Mouse (Mus musculus): ENCODE measurements around the gene Cd44. TPM values are rescaled to one million over a fixed set of nuclear protein-coding genes. Genes with fewer than 3 reads are reported as not detected.

The Cd44 gene
- total RNA-seq, 2 experiments from 2014 or later: 4.1 to 5.2 TPM

DNA sequence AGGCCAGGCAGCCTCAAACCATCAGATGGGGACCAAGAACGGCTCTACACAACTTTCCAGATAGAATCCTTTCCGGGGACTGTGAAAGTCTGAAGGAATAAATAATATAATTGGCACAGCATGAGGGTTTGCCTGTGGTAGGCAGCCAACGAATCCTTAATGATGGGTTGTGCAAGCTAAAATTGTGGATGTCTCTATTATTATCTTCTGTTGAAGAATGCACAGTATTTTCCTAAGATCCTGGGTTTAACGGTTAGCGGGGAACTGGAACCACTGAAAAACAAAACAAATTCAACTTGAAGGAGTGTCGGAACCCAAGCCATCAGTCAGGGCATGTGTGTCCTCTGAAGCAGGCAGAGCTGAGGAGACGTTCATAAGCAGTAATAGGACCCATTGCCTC, 118.7 kb downstream of the Cd44 start:
- DNase-seq (ENCODE audit: low spot score in 2 of 2): peak in 1 of 2 experiments; percentile 40
- intact Hi-C loops (cut with DNase I): no loop called here

GRCm38 (mm10) chr2:102778208-102778607, 123.3 kb downstream of the Cd44 start:
- intact Hi-C loops (cut with DNase I): no loop called here
- no peak for DNase-seq (ENCODE audit: low spot score in 2 of 2)

DNA sequence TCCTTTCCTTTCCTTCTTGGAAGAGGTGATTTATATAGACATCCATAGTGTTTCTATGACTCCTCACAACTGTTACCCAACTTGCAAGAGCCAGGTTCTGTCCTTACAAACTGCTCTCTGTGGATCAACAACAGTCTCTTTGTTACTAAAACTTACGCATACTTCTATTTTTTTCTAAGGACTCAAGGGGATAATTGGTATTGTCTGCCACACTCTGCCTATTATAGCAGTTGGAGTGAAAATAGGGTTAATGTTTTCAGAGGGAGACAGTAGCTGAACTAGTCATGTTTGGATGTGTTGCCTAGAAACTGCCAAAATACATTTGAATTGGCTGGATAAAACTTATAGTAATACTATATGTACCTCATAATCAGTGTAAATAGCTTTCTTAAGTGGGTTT, 125.9 kb downstream of the Cd44 start:
- DNase-seq (ENCODE audit: low spot score in 2 of 2): no peak
- intact Hi-C loops (cut with DNase I): no loop called here

GRCm38 (mm10) chr2:102774700-102775099, 126.8 kb downstream of the Cd44 start:
- no peak for DNase-seq (ENCODE audit: low spot score in 2 of 2)
- intact Hi-C loops (cut with DNase I): no loop called here

DNA sequence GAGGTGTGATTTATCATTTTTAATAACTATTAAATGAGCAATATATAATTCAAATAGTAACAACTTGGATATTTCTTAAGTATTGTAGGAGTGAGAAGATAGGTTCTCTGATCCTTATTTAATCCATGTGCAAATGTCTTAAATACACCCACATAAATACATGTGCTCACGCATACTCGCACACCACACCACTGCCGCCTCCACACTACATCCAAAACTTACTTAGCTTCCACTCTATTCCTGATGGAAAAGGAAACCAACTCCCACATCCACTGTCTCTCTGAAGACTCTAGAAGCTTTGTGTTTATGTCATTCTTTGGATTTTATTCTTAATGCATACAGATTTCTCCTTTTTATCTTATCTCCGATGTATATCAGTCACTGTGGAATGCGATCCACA, 129.2 kb downstream of the Cd44 start:
- peak in 1 of 2 experiments; percentile 77 for DNase-seq (ENCODE audit: low spot score in 2 of 2)
- intact Hi-C loops (cut with DNase I): no loop called here

- intact Hi-C loops (cut with DNase I): no loop called here
- DNase-seq (ENCODE audit: low spot score in 2 of 2): peak in 1 of 2 experiments; percentile 61
These were observed 130.2 kb downstream of the Cd44 start for GRCm38 (mm10) chr2:102771304-102771703.

DNA sequence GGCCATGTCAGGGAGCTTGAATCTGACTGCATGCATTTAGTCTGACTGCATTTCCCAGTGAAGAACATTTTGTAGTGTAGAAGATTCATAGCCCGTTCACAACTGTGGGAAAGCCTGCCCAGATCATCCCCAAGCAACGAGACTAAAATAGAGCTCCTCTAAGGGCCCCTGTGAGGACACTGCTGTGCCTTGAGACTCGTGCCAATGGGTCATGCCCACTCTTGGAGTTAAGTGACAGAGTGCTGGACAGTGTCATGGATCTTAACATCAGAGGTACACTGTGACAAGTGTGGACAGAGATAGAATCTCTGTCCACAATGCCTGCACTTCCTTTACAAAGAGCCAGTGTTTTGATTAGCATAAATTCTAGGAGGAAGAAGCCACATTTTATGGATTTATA, 133.2 kb downstream of the Cd44 start:
- no peak for DNase-seq (ENCODE audit: low spot score in 2 of 2)
- intact Hi-C loops (cut with DNase I): no loop called here

- no peak for DNase-seq (ENCODE audit: low spot score in 2 of 2)
- intact Hi-C loops (cut with DNase I): no loop called here
These were observed 136.7 kb downstream of the Cd44 start for GRCm38 (mm10) chr2:102764602-102765374.

- no peak for DNase-seq (ENCODE audit: low spot score in 2 of 2)
- intact Hi-C loops (cut with DNase I): no loop called here
These were observed 137.5 kb downstream of the Cd44 start for GRCm38 (mm10) chr2:102763991-102764390.

DNA sequence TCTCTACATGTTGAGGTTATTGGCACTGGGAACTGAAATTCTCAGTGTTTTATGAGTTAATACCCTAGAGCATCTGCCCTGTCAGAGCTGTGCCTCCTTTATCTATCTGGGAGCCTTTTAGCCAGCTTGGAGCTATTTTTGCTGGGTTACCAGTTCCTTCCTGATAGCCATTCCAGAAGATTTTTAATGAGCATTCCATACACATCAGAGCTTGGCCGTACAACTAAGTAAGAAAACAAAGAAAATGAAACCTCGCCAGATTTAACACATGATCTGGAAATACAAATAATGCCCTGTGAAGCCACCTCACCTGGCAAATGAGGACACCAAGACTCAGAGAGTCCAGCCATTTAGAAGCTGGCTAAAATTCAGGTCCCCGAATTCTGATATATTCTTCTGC, 138.3 kb downstream of the Cd44 start:
- intact Hi-C loops (cut with DNase I): no loop called here
- no peak for DNase-seq (ENCODE audit: low spot score in 2 of 2)

Other genes with a start within 250 kb of the Cd44 start
- 1,000 to 10,000 TPM; 1,823 to 2,031 TPM for gene Slc1a2, start 243.0 kb downstream of the Cd44 start, total RNA-seq (2021)
- gene Pdhx, start 171.8 kb upstream of the Cd44 start, total RNA-seq (2021): 10 to 100 TPM; 59.6 to 62.9 TPM
- 10 to 100 TPM; 24.3 to 25.5 TPM for gene Apip, start 172.0 kb upstream of the Cd44 start, total RNA-seq (2021)